Mouse (Mus musculus) neural tube, embryonic 13.5 days (tissue): Measurements from ENCODE around the gene Rbfox1. TPM values are rescaled to one million over a fixed set of nuclear protein-coding genes. Genes with fewer than 3 reads are reported as not detected.

ENCODE experiments used
- ATAC-seq: fragments of 200-750 bp; cut with Nextera tagmentation; 2 replicates; pipeline ENCODE4 v1.8.0; 2017; ENCODE audit warnings: low read depth, mild to moderate bottlenecking, moderate TSS enrichment, moderate library complexity
- H3K27ac ChIP-seq: fragments of 300-500 bp; sonication (generic); replicated peaks from 2 replicates; pipeline ENCODE4 v1.5.1; 2015; ENCODE audit warnings: moderate library complexity, mild to moderate bottlenecking, inconsistent platforms
- H3K27me3 ChIP-seq: fragments of 300-500 bp; sonication (generic); 2 replicates; pipeline ENCODE4 v1.6.1; 2015; ENCODE audit warnings: mild to moderate bottlenecking, inconsistent platforms
- H3K36me3 ChIP-seq: fragments of 300-500 bp; sonication (generic); 2 replicates; pipeline ENCODE4 v1.6.1; 2015; ENCODE audit warnings: mild to moderate bottlenecking, inconsistent platforms
- H3K4me1 ChIP-seq: fragments of 300-500 bp; sonication (generic); replicated peaks from 2 replicates; pipeline ENCODE4 v1.6.1; 2015; ENCODE audit warnings: inconsistent platforms
- H3K4me2 ChIP-seq: fragments of 300-500 bp; sonication (generic); 2 replicates; pipeline ENCODE4 v1.6.1; 2015; ENCODE audit warnings: inconsistent platforms, mild to moderate bottlenecking, moderate library complexity
- H3K4me3 ChIP-seq: fragments of 300-500 bp; sonication (generic); 2 replicates; pipeline ENCODE4 v1.5.1; 2015; ENCODE audit warnings: mild to moderate bottlenecking, inconsistent platforms
- H3K9ac ChIP-seq: fragments of 300-500 bp; sonication (generic); 2 replicates; pipeline ENCODE4 v1.6.1; 2015; ENCODE audit warnings: moderate library complexity, mild to moderate bottlenecking, inconsistent platforms
- H3K9me3 ChIP-seq: fragments of 300-500 bp; sonication (generic); 2 replicates; pipeline ENCODE4 v1.6.1; 2016; ENCODE audit warnings: inconsistent platforms
- WGBS: fragments of 180-500 bp; shearing (Covaris S2); methylation state at CpG from one replicate; pipeline ENCODE4 v1.1.7; 2015; 5-methylcytosine and 5-hydroxymethylcytosine counted together
- polyA plus RNA-seq: library from polyadenylated mRNA; unstranded; fragments of >200 nt; fragmentation: Nextera tagmentation; extraction: Ambion mirVana; gene quantifications from 2 replicates; pipeline ENCODE4 v1.2.1, GENCODE M21; 2015

The Rbfox1 gene
- polyA plus RNA-seq, 1 experiment from 2014 or later = 229 TPM

- peak overlapping the region; percentile 89 for H3K27ac ChIP-seq
- no peak for ATAC-seq
- H3K27me3 ChIP-seq = no peaks in the 10 kb centered on the region
- H3K9ac ChIP-seq = peak overlapping the region; percentile 57
- H3K4me1 ChIP-seq = peaks cover 67% of the 10 kb centered on the region
- no peaks in the 10 kb centered on the region for H3K36me3 ChIP-seq
- H3K4me3 ChIP-seq = no peak overlapping the region
- H3K9me3 ChIP-seq = no peaks in the 10 kb centered on the region
- WGBS = 37% methylated on average over 10 of the region's 10 CpGs
- H3K4me2 ChIP-seq = 0 out of 2 replicates have a peak overlapping the region, but pooled peaks have one; percentile 7
Measured at GRCm38 (mm10) chr16:7145505-7145904, 1260.3 kb downstream of the Rbfox1 start.

DNA sequence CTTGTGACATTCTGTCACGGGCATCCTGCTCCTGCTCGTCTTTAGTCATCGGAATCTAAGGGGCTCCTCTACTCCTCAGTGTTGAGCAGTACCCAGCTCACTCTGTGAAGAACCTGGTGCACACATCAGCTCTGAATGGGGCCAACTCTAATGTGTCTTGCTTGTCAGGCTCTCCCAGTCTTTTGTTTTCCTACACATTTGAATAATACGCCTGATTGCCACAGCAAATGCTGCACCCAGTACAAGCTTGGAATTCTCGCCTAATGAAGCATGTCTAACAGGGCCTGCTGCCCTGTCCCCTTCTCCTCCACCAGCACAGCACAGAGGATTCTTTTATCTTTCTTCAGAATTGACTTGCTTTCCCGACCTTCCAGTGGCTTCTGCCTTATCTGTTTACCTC lies 1261.3 kb downstream of the Rbfox1 start:
- peak overlapping the region; percentile 18 for H3K4me2 ChIP-seq
- no peaks in the 10 kb centered on the region for H3K36me3 ChIP-seq
- H3K9ac ChIP-seq = peak overlapping the region; percentile 57
- peaks cover 61% of the 10 kb centered on the region for H3K4me1 ChIP-seq
- no peak overlapping the region for H3K4me3 ChIP-seq
- no peaks in the 10 kb centered on the region for H3K27me3 ChIP-seq
- no peaks in the 10 kb centered on the region for H3K9me3 ChIP-seq
- ATAC-seq = peak; percentile 55
- WGBS = 10% methylated on average over 6 of the region's 6 CpGs
- peak overlapping the region; percentile 89 for H3K27ac ChIP-seq

- Histone ChIP-seq H3K36me3 (no peaks in the 10 kb centered on the region), H3K9me3 (no peaks in the 10 kb centered on the region), H3K27ac (peak overlapping the region; percentile 89), H3K4me2 (no peak overlapping the region), H3K9ac (peak overlapping the region; percentile 49), H3K4me1 (peaks cover 70% of the 10 kb centered on the region), H3K27me3 (no peaks in the 10 kb centered on the region), H3K4me3 (no peak overlapping the region)
- 65% methylated on average over 2 of the region's 2 CpGs for WGBS
- ATAC-seq = no peak
Measured at GRCm38 (mm10) chr16:7147884-7148283, 1262.7 kb downstream of the Rbfox1 start.

DNA sequence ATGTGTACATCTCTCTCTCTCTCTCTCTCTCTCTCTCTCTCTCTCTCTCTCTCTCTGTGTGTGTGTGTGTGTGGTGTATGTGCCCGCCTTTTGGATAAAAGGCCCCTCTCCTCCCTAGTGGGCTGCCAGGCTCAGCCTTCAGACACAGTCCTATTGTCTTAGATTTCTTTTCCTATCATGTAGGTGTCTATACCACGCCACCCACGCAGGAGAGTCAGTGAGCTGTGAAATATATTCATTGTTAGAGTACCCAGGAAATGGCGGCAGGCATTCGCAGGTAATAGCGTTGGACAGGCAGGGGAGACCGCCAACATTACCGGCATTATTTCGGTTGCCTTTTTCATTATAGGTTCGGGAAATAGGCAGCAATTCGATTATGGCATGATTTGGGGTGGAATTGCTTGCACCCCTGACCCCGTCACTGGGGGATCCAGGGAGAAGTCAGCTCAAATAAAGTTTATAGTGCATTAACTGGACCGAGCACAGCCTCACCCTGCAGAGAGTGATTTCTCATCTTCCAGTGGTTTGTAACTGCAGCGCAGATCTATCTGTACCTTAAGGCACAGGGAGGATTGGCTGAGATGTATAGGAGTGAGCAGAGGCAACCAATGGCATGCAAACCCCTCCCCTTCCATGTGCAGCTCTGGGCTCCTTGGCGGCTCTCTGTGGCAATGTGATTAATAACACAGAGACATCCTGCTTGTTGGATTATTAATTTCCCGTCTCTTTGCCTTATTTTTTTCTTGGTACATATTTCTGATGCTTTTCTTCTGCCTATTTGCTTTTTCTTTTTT lies 1264.1 kb downstream of the Rbfox1 start:
- peak; percentile 83 for ATAC-seq
- H3K4me3 ChIP-seq = peak overlapping the region; percentile 22
- no peaks in the 10 kb centered on the region for H3K9me3 ChIP-seq
- H3K27me3 ChIP-seq = no peaks in the 10 kb centered on the region
- H3K36me3 ChIP-seq = no peaks in the 10 kb centered on the region
- H3K27ac ChIP-seq = peak overlapping the region; percentile 89
- WGBS = 50% methylated on average over 16 of the region's 16 CpGs
- H3K4me2 ChIP-seq = peak overlapping the region; percentile 52
- H3K9ac ChIP-seq = peak overlapping the region; percentile 59
- H3K4me1 ChIP-seq = peaks cover 79% of the 10 kb centered on the region

DNA sequence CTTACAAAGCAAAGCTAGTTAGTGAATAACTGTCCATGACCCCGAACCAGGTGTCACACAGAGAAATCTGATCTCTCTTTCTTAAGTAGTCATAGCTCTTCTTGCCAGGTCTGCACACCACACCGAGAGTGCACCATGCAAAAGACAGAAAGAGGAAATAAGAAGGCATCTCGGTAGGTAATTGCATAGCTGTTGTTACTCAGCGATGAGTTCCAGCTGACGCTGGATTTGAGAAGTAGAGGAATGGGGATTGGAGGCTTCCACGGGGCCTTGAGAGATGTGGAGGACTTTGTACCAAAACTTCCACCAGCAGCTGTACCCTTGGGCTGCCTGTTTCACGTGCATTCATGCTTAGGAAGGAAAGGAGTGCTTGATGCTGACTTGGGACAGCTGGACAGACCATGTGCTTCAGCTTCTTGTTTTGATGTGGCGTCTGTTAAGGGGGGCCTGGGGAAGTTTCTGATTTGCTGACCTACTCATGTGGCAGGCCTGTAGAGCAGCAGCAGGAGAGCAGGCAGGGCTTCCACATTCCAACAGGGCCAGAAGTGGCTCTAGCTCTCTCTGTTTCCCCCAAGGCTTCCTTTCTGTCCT lies 1265.1 kb downstream of the Rbfox1 start:
- peak overlapping the region; percentile 22 for H3K4me3 ChIP-seq
- peak overlapping the region; percentile 59 for H3K9ac ChIP-seq
- H3K4me1 ChIP-seq = peaks cover 74% of the 10 kb centered on the region
- H3K9me3 ChIP-seq = no peaks in the 10 kb centered on the region
- no peak for ATAC-seq
- H3K4me2 ChIP-seq = peak overlapping the region; percentile 52
- 41% methylated on average over 8 of the region's 8 CpGs for WGBS
- no peaks in the 10 kb centered on the region for H3K27me3 ChIP-seq
- peak overlapping the region; percentile 89 for H3K27ac ChIP-seq
- H3K36me3 ChIP-seq = no peaks in the 10 kb centered on the region

DNA sequence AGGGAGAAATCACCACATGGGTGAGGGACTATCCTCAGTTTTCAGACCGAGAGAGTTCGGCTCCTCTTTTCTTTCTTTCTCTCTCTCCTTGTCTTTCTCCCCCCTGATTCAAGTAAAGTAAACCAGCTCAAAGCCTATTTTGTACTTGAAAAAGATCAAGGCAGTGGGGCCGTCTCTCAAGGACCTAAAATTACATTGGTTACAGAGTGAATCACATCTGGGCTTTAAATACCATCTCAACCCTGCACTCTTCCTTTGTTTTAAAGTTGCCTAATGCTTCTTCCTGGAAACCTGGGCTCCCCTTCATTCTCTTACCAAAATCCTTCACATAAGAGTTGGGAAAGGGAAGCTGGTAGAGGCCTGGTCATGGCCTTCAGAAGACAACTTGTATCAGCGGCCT lies 1267.2 kb downstream of the Rbfox1 start:
- Histone ChIP-seq H3K9me3 (no peaks in the 10 kb centered on the region), H3K36me3 (no peaks in the 10 kb centered on the region), H3K4me1 (peaks cover 57% of the 10 kb centered on the region), H3K4me2 (peak overlapping the region; percentile 11; the same call in 1 of the 2 replicates), H3K27me3 (no peaks in the 10 kb centered on the region), H3K27ac (no peak overlapping the region), H3K4me3 (no peak overlapping the region), H3K9ac (0 out of 2 replicates have a peak overlapping the region, but pooled peaks have one; percentile 2)
- WGBS = 83% methylated on average over 4 of the region's 4 CpGs
- no peak for ATAC-seq

- Histone ChIP-seq H3K27ac (no peak overlapping the region; the same call in 1 of the 2 replicates), H3K4me3 (no peak overlapping the region)
- 73% methylated on average over 3 of the region's 3 CpGs for WGBS
Measured at GRCm38 (mm10) chr16:7154671-7155070, 1269.5 kb downstream of the Rbfox1 start.

GRCm38 (mm10) chr16:7158856-7159826 lies 1274.0 kb downstream of the Rbfox1 start:
- H3K27ac ChIP-seq = peak overlapping the region; percentile 83
- no peak overlapping the region for H3K4me3 ChIP-seq
- WGBS = 54% methylated on average over 8 of the region's 8 CpGs
- no peaks in the 10 kb centered on the region for H3K9me3 ChIP-seq
- H3K9ac ChIP-seq = peak overlapping the region; percentile 9; the same call in 1 of the 2 replicates
- ATAC-seq = no peak
- no peak overlapping the region for H3K4me2 ChIP-seq
- peaks cover 61% of the 10 kb centered on the region for H3K4me1 ChIP-seq
- H3K36me3 ChIP-seq = no peaks in the 10 kb centered on the region
- no peaks in the 10 kb centered on the region for H3K27me3 ChIP-seq

More at GRCm38 (mm10) chr16:7154671-7155070, 1269.5 kb downstream of the Rbfox1 start:
- Histone ChIP-seq H3K27me3 (no peaks in the 10 kb centered on the region), H3K9me3 (no peaks in the 10 kb centered on the region), H3K36me3 (no peaks in the 10 kb centered on the region), H3K4me1 (peaks cover 58% of the 10 kb centered on the region), H3K9ac (no peak overlapping the region), H3K4me2 (no peak overlapping the region)
- ATAC-seq = no peak

- Histone ChIP-seq H3K36me3 (no peaks in the 10 kb centered on the region), H3K4me3 (no peak overlapping the region), H3K9me3 (no peaks in the 10 kb centered on the region), H3K4me2 (no peak overlapping the region), H3K9ac (no peak overlapping the region), H3K4me1 (peaks cover 68% of the 10 kb centered on the region), H3K27me3 (no peaks in the 10 kb centered on the region), H3K27ac (peak overlapping the region; percentile 83)
- ATAC-seq = no peak
- WGBS = 65% methylated on average over 6 of the region's 6 CpGs
Measured at GRCm38 (mm10) chr16:7159827-7160217, 1274.7 kb downstream of the Rbfox1 start.

- Histone ChIP-seq H3K9me3 (no peaks in the 10 kb centered on the region), H3K36me3 (no peaks in the 10 kb centered on the region), H3K4me3 (no peak overlapping the region), H3K27ac (peak overlapping the region; percentile 86), H3K9ac (no peak overlapping the region), H3K27me3 (no peaks in the 10 kb centered on the region), H3K4me2 (no peak overlapping the region), H3K4me1 (peaks cover 70% of the 10 kb centered on the region)
- no peak for ATAC-seq
- 59% methylated on average over 4 of the region's 4 CpGs for WGBS
Measured at GRCm38 (mm10) chr16:7162168-7162567, 1277.0 kb downstream of the Rbfox1 start.

GRCm38 (mm10) chr16:7163688-7164087 lies 1278.5 kb downstream of the Rbfox1 start:
- peak; percentile 54; the same call in 1 of the 2 replicates for ATAC-seq
- peaks cover 55% of the 10 kb centered on the region for H3K4me1 ChIP-seq
- H3K27ac ChIP-seq = peak overlapping the region; percentile 86

More at GRCm38 (mm10) chr16:7163688-7164087, 1278.5 kb downstream of the Rbfox1 start:
- no peaks in the 10 kb centered on the region for H3K9me3 ChIP-seq
- H3K4me2 ChIP-seq = no peak overlapping the region
- no peaks in the 10 kb centered on the region for H3K27me3 ChIP-seq
- WGBS = 64% methylated on average over 4 of the region's 4 CpGs
- no peaks in the 10 kb centered on the region for H3K36me3 ChIP-seq
- H3K9ac ChIP-seq = 0 out of 2 replicates have a peak overlapping the region, but pooled peaks have one; percentile 2
- no peak overlapping the region for H3K4me3 ChIP-seq
